Mouse (Mus musculus): ENCODE measurements around the gene Rnf208.
"Not testable (repeated sequence)": the region's sequence is repeated elsewhere in the genome, so short reads cannot be mapped to it uniquely, and the experiment has no call there.

The Rnf208 gene

GRCm38 (mm10) chr2:25252331-25252730 lies 10.3 kb downstream of the Rnf208 start:
- no peak for DNase-seq

DNA sequence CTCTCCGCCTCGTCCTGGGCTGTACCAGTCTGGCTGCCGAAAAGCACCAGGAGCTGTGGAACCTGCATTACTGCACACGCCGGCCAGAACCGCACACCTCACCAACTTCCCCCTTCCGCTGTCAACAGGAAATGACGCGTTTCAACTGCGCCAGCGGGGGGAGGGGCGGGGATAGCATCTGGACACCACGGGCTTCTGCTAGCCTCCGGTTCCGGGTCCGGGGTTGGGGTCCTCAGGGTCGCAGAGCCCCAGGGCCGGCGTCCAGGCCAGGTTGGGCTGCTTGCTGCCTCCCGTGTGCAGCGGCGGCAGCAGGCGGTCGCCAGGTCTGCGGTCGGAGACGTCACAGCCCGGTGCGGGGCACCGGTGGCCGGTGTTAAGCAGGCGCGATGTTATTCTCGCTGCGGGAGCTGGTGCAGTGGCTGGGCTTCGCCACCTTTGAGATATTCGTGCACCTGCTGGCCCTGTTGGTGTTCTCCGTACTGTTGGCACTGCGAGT lies 13.3 kb downstream of the Rnf208 start, which contains the start of gene Tmem203:
Gene Tmem203 (plus strand): TSS at position 156 of the 496 bp plus-strand sequence.
- peak; percentile 77 for DNase-seq

GRCm38 (mm10) chr2:25256443-25257109 lies 14.5 kb downstream of the Rnf208 start:
- DNase-seq: not testable (repeated sequence)

DNA sequence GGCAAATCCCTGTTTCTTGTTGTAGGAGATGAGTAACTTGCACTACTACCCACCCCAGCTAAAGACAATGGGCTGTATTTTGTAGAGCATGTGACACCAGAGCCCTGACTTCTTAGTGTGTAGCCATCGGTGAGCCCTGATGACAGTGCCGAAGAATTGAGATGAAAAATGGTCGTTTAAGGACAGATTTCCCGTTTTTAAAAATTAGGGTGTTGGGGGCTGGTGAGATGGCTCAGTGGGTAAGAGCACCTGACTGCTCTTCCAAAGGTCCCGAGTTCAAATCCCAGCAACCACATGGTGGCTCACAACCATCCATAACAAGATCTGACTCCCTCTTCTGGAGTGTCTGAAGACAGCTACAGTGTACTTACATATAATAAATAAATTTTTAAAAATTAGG lies 15.2 kb downstream of the Rnf208 start:
- not testable (repeated sequence) for DNase-seq

DNA sequence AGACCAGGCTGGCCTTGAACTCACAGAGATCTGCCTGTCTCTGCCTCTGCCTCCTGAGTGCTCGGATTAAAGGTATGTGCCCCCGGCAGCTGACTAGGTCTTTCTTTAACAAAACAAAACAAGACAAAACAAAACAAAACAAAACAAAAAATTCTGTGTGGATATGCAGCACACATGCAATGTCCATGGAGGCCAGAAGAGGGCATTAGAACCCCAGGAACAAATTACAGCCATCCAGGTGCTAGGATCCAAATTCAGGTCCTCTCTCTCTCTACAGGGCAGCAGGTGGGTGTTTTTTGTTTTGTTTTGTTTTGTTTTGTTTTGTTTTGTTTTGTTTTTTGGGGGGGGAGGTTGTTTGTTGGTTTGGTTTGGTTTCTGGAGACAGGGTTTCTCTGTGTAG lies 16.8 kb downstream of the Rnf208 start:
- no peak for DNase-seq

DNA sequence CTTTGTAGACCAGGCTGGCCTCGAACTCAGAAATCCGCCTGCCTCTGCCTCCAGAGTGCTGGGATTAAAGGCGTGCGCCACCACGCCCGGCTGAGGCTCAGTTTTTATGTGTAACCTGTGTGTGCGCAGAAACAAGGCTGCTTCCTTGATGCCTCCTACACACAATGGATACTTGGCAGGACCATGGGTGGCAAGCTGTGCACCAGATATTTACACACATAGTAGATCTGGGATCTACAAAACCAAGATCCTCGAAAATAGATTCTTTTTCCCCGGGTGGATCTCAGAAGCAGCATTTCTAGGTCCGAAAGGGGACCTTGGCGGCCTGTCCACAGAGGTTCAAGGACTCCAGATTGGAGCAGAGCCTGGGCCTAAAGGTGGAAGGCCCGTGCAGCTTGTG lies 19.8 kb downstream of the Rnf208 start:
- no peak for DNase-seq

DNA sequence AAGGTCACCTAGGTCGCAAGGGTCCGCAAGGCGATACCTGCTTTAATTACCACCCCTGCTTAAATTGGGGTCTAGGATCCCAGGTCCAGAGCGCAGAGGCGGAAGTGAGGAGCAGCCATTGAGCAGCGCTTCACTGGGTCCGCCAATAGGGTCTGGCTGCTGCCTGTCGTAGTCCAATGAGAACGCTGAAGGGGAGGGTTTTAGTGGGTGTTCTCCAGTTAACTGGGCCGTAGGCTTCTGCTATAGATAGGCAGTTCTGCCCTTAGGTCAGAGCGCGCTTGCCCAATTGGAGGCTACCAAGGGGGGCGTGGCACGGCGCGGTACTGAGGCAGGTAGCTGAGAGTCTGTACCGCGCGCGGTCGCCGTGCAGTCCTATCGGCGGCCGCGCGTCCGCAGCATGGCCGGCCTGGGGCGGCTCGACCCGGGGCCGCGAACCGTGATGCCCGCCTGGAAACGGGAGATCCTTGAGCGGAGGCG lies 20.3 kb downstream of the Rnf208 start, which contains the start of gene Tprn:
Gene Tprn (plus strand): TSS at position 328 of the 477 bp plus-strand sequence.
- peak; percentile 95 for DNase-seq

- DNase-seq: peak; percentile 81
These were observed 21.0 kb downstream of the Rnf208 start for GRCm38 (mm10) chr2:25262795-25263622.

DNA sequence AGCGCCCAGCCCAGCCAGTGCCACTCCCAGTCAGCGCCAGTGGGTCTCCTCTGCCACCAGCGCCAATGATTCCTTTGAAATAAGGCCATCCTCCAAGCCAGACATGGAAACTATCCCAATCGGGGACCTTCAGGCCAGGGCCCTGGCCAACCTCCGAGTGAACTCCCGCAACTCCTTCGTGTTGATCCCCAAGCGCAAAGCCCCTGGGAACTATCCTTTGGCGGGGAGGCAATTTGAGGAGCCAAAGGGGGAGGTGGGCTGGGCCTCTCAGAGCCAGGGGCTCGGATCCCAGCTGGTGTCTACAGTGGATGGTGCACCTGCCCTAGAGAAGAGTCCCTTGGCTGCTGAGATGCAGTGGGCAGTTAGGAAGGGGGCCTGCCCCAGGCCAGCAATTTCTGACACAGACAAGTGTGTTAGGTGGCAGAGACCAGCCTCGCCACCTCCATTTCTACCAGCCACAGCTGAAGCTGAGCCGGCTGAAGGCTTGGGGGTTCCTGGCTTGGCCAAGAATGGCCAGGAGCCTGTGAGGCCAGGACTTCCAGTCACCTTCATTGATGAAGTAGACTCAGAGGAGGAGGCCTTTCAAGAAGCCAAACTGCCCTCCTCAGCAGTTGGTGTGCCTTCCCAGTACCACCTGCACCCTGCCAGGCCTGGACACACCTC lies 21.7 kb downstream of the Rnf208 start:
- DNase-seq: peak; percentile 44

- peak; percentile 45 for DNase-seq
These were observed 22.2 kb downstream of the Rnf208 start for GRCm38 (mm10) chr2:25264286-25264660.

- peak; percentile 87 for DNase-seq
These were observed 22.8 kb downstream of the Rnf208 start for GRCm38 (mm10) chr2:25264851-25265250.

DNA sequence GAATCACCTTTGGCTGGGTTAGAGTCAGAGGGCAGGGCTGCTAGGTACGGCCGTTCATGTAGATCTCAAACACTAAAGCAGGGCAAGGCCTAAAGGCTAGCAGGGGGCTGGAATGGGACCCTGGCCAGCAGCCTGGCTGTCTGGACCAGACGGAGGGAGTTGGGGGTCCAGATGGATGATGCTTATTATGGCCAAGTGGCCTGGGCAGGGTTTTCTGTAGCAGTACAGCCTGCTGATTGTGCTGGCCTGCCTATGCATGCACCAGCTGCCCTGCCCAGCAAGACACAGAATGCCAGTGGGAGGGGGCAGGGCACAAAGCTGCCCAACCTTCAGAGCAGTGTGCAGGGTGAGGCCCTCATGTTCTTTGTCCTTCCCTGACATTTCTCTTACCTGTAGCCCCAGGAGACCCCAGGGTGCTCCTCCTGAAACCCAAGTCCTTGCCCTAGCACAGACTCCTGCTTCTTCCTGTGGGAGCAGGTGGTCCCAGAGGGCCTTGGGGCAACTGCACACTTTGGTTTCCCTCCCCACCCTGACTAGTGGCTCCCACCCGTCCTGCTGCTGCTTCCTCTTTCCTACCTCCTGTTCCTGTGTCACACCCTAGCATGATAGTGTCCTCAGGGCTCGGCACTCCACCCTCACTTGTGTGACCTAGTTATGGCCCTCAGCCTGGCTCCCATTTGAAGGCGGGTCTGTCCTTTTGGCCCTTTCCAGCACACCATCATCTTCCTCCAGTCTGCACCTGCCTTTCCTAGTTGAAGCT lies 24.0 kb downstream of the Rnf208 start:
- peak; percentile 96 for DNase-seq

DNA sequence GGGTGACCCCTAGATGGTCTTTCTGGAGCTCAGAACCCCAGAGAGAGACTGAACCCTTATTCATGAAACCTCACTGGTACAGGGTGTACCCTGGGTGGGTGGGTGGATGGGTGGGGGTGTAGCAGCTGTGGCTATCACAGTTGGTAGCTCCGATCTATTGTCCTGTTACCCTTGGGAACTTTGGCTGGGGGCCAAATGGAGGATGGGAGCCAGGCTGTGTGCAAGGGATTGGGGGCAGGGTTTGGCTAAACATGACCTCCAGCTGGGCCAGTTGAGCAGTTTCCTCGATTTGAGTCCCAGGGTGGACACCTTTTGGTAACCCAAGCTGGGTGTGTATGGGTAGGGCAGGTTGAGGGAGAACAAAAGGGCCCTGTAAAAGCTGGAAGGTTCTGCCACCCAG lies 24.7 kb downstream of the Rnf208 start:
- peak; percentile 79 for DNase-seq

DNA sequence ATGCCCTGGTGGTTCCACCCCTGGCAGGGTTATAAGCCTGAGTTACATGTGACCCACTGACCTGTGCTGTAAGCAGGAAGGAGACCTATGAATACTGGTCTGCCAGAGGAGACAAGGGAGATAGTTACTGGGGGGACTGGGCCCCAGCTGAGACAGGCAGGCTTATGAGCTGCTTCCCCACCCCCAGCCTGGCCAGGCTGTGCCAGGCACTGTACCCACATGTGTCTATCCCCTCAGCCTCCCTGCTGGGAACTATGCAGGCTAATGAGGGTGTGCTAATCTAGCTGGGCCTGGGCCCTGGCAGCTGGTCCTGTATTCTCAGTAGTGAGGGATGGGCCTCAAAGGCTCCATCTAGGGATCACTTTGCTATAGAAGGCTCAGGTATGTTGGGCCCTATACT lies 25.2 kb downstream of the Rnf208 start:
- peak; percentile 55 for DNase-seq

DNA sequence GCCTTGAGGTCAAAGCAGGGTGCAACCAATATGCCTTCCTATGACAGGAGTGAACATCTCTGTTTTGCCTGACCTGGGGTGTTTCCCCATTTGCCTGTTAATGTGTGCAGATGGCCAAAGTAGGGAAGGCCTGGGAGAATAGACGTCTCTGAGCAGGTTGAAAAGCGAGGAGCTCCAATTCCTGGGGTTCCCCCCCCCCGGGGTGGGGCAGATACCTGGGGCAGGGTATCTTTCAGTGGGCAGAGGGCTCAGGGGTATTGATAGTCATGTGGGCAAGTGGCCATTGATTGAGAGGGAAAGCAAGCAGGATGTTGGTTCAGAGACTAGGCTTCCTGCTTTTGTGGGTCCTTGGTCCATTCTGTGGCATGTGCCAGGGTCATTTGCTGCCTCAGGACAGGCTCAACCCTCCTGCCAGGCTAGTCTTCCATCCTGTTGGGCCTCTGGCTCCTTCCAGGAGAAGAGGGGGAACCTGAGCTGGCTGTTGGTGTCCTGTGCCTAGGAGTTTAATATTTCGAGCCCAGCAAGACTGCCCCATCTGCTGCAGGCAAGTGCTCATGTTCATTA lies 25.8 kb downstream of the Rnf208 start:
- DNase-seq: no peak

DNA sequence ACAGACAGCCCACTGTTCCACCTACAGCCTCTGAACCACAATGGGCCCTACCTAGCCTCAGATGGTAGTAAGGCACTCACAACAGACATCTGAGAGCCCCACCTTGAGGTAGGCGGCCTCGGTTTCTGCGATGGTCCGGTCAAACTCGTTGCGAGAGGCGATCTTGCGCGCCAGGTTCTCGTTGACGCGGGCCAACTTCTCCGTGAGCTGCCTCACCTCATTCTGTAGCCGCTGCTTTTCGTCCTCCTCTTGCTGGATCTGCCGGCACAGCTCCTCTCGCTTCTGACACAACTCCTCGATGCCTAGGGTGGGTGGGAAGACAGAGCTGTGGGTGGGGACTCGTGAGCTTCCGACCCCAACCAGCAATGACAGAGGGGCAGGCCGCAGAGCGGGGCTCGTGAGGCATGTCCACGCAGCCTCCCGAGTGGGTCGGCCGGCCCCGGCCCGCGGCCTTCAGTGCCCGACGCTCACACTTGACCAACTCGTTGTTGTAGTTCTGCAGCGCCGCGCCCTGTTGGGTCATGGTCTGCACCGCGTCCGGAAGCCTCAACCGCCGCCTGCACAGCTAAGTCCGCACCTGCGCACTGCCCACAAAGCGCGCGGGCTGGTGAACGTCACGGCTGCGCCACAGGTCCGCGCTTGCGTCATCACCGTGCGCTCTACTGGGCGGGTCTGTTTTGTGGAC lies 29.9 kb downstream of the Rnf208 start, which contains the start of the genes Ssna1 and Anapc2:
Gene Ssna1 (minus strand): TSS at position 612 of the 685 bp plus-strand sequence.
Gene Anapc2 (plus strand): TSS at position 652 of the 685 bp plus-strand sequence.
- DNase-seq: peak; percentile 96

GRCm38 (mm10) chr2:25272515-25272914 lies 30.5 kb downstream of the Rnf208 start:
- DNase-seq: no peak

GRCm38 (mm10) chr2:25273010-25273409 lies 31.0 kb downstream of the Rnf208 start:
- DNase-seq: peak; percentile 21

- peak; percentile 81 for DNase-seq
These were observed 37.1 kb downstream of the Rnf208 start for GRCm38 (mm10) chr2:25278928-25279882.

GRCm38 (mm10) chr2:25285551-25285950 lies 43.5 kb downstream of the Rnf208 start:
- DNase-seq: no peak

Data from cerebellum, adult 11 months (tissue).